Mouse (Mus musculus): ENCODE measurements around the gene Hamp. TPM values are rescaled to one million over a fixed set of nuclear protein-coding genes. Genes with fewer than 3 reads are reported as not detected.
A peak's percentile ranks its signal among the peaks of the same experiment; 100 is the strongest.

Gene Hamp
- polyA plus RNA-seq, 2 experiments, result 17.2 to 29.7 TPM

- DNase-seq (ENCODE audit: low read depth in 3 of 3, low spot score in 3 of 3) (no peak), ATAC-seq (ENCODE audit: insufficient read depth) (no peak)
- Histone ChIP-seq H3K4me2 (ENCODE audit: low read depth) (no peak overlapping the region), H3K9me3 (ENCODE audit: control insufficient read depth, low read length) (no peaks in the 10 kb centered on the region), H3K27me3 (ENCODE audit: control insufficient read depth, insufficient read depth, low read length) (no peaks in the 10 kb centered on the region), H3K4me3 (ENCODE audit: insufficient read depth in 1 of 2, low read depth in 2 of 2, low read length in 2 of 2) (no peak overlapping the region), H3K36me3 (replicated peaks; ENCODE audit: control insufficient read depth, insufficient read depth, low read depth) (peaks cover 3% of the 10 kb centered on the region; the same call in 1 of the 2 replicates), H3K4me1 (replicated peaks; ENCODE audit: control insufficient read depth in 2 of 2, insufficient read depth in 2 of 2, low read length in 1 of 2) (peaks cover 12 to 16% of the 10 kb centered on the region in 2 experiments), H3K27ac (no peak overlapping the region), H3K9ac (replicated peaks) (no peak overlapping the region)
- 76% methylated on average over 6 of the region's 6 CpGs for WGBS (ENCODE audit: insufficient replicate concordance)
- no peak for TF ChIP-seq CTCF (IDR thresholded peaks at IDR 0.05; ENCODE audit: low read depth)
- no peak for TF ChIP-seq EP300 (IDR thresholded peaks at IDR 0.05; ENCODE audit: low read depth)
These were observed 16.0 kb upstream of the Hamp start for GRCm38 (mm10) chr7:30959786-30960349.

- no peak overlapping the region for H3K9ac ChIP-seq (replicated peaks)
- no peak overlapping the region for H3K27ac ChIP-seq
- peaks cover 12% of the 10 kb centered on the region for H3K36me3 ChIP-seq (replicated peaks; ENCODE audit: control insufficient read depth, insufficient read depth, low read depth)
- WGBS (ENCODE audit: insufficient replicate concordance), result 85% methylated on average over 9 of the region's 9 CpGs
- H3K9me3 ChIP-seq (ENCODE audit: control insufficient read depth, low read length), result no peaks in the 10 kb centered on the region
- H3K4me2 ChIP-seq (ENCODE audit: low read depth), result no peak overlapping the region
- H3K27me3 ChIP-seq (ENCODE audit: control insufficient read depth, insufficient read depth, low read length), result no peaks in the 10 kb centered on the region
- ATAC-seq (ENCODE audit: insufficient read depth) (no peak), DNase-seq (ENCODE audit: low read depth in 3 of 3, low spot score in 3 of 3) (no peak)
- peaks cover 12 to 22% of the 10 kb centered on the region in 2 experiments for H3K4me1 ChIP-seq (replicated peaks; ENCODE audit: control insufficient read depth in 2 of 2, insufficient read depth in 2 of 2, low read length in 1 of 2)
- no peak overlapping the region for H3K4me3 ChIP-seq (ENCODE audit: insufficient read depth in 1 of 2, low read depth in 2 of 2, low read length in 2 of 2)
- TF ChIP-seq EP300 (IDR thresholded peaks at IDR 0.05; ENCODE audit: low read depth) (no peak), CTCF (IDR thresholded peaks at IDR 0.05; ENCODE audit: low read depth) (no peak)
These were observed 15.1 kb upstream of the Hamp start for GRCm38 (mm10) chr7:30958866-30959487.

- Histone ChIP-seq H3K9me3 (ENCODE audit: control insufficient read depth, low read length) (no peaks in the 10 kb centered on the region), H3K4me2 (ENCODE audit: low read depth) (peak overlapping the region; percentile 85), H3K27ac (peak overlapping the region; percentile 65), H3K36me3 (replicated peaks; ENCODE audit: control insufficient read depth, insufficient read depth, low read depth) (peaks cover 19% of the 10 kb centered on the region), H3K4me1 (replicated peaks; ENCODE audit: control insufficient read depth in 2 of 2, insufficient read depth in 2 of 2, low read length in 1 of 2) (peaks cover 7 to 19% of the 10 kb centered on the region in 2 experiments), H3K27me3 (ENCODE audit: control insufficient read depth, insufficient read depth, low read length) (no peaks in the 10 kb centered on the region), H3K9ac (replicated peaks) (peak overlapping the region; percentile 76), H3K4me3 (ENCODE audit: insufficient read depth in 1 of 2, low read depth in 2 of 2, low read length in 2 of 2) (peak overlapping the region; percentile 61 to 80)
- no peak for TF ChIP-seq EP300 (IDR thresholded peaks at IDR 0.05; ENCODE audit: low read depth)
- TF ChIP-seq CTCF (IDR thresholded peaks at IDR 0.05; ENCODE audit: low read depth), result no peak
- 73% methylated on average over 28 of the region's 28 CpGs for WGBS (ENCODE audit: insufficient replicate concordance)
- ATAC-seq (ENCODE audit: insufficient read depth) (no peak), DNase-seq (ENCODE audit: low read depth in 3 of 3, low spot score in 3 of 3) (no peak)
These were observed 14.5 kb upstream of the Hamp start for GRCm38 (mm10) chr7:30958109-30958865.

DNA sequence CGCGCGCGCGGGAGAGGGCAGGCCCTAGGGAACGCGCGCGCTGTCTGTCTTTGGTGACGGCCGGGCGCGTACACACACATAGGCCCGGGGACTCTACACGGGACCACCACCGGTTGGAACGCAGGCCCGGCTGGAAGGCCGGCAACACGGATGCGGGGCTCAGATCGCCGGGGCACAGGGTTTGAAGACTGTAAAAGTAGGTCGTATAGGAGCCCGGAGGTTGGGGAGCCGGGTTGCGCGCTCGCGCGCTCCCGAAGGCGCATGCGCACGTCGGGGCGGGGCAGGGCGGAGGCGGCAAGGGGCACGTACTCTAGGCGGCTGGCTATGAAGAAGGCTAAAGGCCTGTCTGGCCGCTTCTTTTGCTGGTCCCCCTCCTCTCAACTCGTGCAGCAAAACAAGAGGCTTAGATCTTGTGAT is 13.5 kb upstream of the Hamp start:
- ATAC-seq (ENCODE audit: insufficient read depth), result peak; percentile 81
- H3K36me3 ChIP-seq (replicated peaks; ENCODE audit: control insufficient read depth, insufficient read depth, low read depth), result peaks cover 28% of the 10 kb centered on the region
- no peaks in the 10 kb centered on the region for H3K9me3 ChIP-seq (ENCODE audit: control insufficient read depth, low read length)
- peak overlapping the region; percentile 85 for H3K4me2 ChIP-seq (ENCODE audit: low read depth)
- TF ChIP-seq EP300 (IDR thresholded peaks at IDR 0.05; ENCODE audit: low read depth), result no peak
- no peak for TF ChIP-seq CTCF (IDR thresholded peaks at IDR 0.05; ENCODE audit: low read depth)
- WGBS (ENCODE audit: insufficient replicate concordance), result 0% methylated on average over 43 of the region's 43 CpGs
- H3K4me1 ChIP-seq (replicated peaks; ENCODE audit: control insufficient read depth in 2 of 2, insufficient read depth in 2 of 2, low read length in 1 of 2), result peaks cover 7 to 19% of the 10 kb centered on the region in 2 experiments
- H3K4me3 ChIP-seq (ENCODE audit: insufficient read depth in 1 of 2, low read depth in 2 of 2, low read length in 2 of 2), result peak overlapping the region; percentile 61 to 80
- H3K27me3 ChIP-seq (ENCODE audit: control insufficient read depth, insufficient read depth, low read length), result no peaks in the 10 kb centered on the region
- H3K27ac ChIP-seq, result peak overlapping the region; percentile 81
- DNase-seq (ENCODE audit: low read depth in 3 of 3, low spot score in 3 of 3), result peak; percentile 72 to 79 (median 77)
- peak overlapping the region; percentile 76 for H3K9ac ChIP-seq (replicated peaks)
